Mouse (Mus musculus) bone marrow, adult 2 months (tissue): ENCODE data around the gene Atp1b2.

ENCODE experiments used
- CTCF ChIP-seq: fragments of 200-500 bp; IDR thresholded peaks from 2 replicates; pipeline ENCODE4 v1.5.1; 2011; ENCODE audit warnings: low read length, control low read depth; ENCODE audit not compliant: control insufficient read depth, insufficient read depth
- POLR2A ChIP-seq: fragments of 200-500 bp; IDR thresholded peaks from 2 replicates; pipeline ENCODE4 v1.6.1; 2011; ENCODE audit warnings: low read depth, mild to moderate bottlenecking, control low read depth, low read length, borderline replicate concordance; ENCODE audit not compliant: control insufficient read depth

- no peak for TF ChIP-seq POLR2A
- no peak for TF ChIP-seq CTCF
Observed at GRCm38 (mm10) chr11:69554539-69555140, 51.1 kb downstream of the Atp1b2 start.
